Mouse (Mus musculus) forelimb bud, embryonic 11.5 days (tissue): ENCODE data around the gene Mettl23.
"Not testable (repeated sequence)": the region's sequence is repeated elsewhere in the genome, so short reads cannot be mapped to it uniquely, and the experiment has no call there.

Source experiments
- DNase-seq: peaks from one replicate; pipeline ENCODE4 v3.0.0-alpha.2; 2012; ENCODE audit warnings: low read depth, low spot score

Mettl23 gene

DNA sequence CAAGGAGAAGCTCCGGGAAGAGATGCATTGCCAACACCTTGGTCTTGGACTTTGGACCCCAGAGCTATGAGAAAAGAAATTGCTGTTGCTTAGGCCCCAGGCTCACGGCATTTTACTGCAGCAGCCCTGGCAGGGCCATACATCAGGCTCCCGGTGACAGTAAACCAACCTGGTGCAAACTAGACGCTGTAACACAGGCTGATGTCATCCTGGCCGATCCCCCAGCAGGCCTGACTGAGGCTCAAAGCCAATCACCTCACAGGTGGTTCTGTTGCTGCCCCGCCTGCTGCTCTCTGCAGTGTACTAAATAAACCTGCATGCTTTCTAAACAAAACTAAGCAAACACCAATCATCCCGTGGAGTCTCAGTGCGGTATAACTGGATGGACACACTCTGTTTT lies 24.4 kb upstream of the Mettl23 start:
- DNase-seq: no peak

DNA sequence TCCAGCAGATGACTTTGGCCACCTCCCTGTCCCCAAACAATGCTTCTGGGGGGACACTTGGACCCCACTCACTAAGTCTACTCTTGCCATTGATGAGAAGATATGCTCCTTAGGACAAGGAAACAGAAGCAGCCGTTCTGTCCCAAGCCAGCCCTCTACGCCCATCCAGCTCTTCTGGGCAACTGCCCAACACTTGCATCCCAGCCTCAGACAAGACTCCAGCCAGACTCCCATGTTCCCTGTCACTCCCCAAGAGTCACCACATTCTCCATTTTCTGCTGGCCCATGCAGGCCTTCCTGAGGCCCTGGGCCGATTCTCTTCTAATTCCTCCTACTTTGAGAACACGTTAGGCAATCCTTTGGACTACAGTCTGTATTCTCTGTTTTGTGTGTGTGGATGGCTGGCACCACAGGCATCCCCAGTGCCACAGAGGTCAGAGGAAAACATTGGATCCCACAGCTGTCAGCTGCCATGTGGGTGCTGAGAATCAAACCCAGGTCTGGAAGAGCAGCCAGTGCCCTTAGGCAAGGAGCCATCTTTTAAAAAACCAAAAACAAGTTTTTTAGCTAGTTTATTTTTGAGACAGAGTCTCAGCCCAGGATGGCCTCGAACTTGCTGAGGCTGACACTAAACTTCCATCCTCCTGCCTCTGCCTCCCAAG lies 23.0 kb upstream of the Mettl23 start:
- DNase-seq: no peak

DNA sequence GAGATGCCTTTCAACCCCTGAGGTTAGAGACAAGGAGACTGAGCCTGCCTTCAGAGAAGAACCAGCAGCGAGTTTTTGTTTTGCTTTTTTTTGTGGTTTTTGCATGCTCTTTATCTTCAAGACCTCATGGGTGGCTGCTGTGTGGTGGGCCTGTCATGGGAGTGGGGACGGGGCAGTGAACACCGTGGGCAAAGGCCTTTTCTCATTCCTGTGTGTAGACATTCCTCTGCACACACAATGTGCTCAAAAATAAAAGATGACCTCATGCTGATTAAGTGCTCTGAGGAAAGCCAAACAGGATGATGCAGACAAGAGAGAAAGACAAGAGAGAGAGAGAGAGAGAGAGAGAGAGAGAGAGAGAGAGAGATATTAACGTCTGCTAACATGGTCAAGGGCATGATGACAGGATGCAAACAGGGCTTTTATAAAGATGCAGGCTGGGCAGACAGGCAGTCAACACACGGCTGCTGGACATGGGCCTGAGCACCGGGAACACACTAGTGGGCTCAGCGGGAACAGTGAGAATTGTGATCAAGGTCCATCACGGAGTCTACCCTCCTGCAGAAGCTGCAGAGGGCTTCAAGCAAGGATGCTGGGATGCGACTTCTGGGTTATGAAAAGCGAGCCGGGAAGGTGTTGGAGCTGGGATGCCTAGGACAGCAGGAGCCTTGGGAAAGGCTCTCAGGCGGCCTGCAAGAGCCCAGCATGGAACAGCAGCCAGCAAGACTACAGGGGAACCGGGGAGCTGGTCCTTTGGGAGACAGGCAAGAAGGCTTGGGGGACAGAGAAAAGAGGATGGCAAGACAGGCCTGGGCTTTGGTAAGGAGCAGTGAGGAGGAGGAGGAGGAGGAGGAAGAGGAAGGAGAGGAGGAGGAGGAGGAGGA lies 21.8 kb upstream of the Mettl23 start:
- DNase-seq: no peak

DNA sequence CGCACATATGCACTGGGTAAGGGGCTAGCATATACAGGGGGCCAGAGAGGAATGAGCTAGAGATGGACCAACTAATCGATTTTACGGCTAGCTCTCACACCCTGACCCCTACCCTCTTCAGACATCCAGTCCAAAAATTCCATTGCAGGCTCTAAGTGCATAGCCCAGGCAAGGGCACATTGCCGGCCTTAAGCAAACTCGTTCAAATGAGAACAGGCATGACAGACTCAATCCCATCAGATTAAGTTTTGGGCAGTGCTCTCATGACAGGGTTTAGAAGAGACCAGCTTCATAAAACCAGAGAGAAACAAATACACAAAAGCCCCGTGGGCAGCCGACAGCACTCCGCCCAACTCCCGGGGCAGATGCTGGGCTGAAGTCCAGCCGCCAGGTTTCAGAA lies 20.9 kb upstream of the Mettl23 start:
- DNase-seq: no peak

DNA sequence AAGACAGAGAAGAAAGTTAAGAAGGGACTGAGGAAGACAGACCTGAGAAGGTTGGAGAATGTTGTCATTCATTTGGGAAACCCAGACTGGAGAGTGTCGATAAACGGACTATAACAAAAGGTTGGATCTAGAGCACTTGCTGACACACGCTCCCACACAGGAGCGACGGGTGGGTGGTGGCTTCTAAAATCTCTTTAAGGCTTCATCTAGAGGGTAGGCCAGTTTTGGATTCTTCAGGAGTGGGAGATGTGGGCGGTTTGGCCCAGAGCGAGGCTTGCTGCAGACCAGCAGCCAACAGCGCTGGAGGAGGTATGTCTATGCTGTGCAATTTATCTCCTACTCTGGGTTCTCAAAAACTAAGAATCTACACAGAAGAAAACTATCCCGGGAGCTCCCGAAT lies 20.5 kb upstream of the Mettl23 start:
- no peak for DNase-seq

DNA sequence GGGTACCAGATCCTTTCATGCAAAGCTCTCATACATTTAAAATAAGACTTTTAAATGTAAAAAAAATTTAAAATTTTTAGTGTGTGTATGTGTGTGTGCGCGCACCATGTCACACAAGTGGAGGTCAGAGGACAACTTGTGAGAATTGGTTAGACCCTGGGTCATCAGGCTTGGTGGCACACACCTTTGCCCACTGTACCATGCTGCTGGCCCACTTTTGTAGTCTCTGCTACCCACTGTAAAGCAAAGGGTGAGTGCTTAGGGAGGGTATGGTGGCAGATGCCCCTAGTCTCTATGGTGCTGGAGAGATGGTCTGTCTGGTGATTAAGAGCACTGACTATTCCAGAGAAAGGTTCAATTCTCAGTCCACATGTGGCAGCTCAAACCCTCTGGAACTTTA lies 19.8 kb upstream of the Mettl23 start:
- no peak for DNase-seq

DNA sequence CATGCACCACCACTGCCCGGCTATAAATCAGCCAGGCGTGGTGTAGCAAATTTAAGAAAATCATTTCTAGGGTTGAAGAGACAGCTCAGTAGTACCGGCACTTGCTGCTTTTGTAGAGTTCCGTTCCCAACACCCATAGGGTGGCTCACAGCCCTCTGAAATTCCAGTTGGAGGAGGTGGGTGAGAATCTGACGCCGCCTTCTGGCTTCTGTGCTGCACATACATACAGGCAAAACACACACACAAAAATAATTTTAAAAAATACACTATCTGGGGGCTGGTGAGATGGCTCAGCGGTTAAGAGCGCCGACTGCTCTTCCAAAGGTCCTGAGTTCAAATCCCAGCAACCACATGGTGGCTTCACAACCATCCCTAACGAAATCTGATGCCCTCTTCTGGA lies 19.2 kb upstream of the Mettl23 start:
- not testable (repeated sequence) for DNase-seq

DNA sequence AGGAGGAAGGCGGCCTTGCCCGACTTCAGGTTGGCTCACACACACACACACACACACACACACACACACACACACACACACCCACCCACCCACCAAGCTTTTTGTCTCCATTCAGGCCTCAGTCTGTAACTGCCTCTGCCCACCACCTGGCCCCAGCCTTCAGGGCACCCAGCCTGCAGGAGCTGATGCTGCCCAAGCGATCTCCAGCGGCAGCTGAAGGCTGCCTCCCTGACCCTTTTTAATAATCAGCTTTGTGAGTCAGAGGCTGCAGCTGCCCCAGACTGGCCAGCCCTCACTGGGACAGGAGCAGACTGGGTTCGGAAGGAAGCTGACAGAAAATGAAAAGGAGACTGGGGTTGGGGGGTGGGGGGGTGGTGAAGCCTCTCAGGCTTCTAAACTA lies 17.8 kb upstream of the Mettl23 start:
- no peak for DNase-seq

DNA sequence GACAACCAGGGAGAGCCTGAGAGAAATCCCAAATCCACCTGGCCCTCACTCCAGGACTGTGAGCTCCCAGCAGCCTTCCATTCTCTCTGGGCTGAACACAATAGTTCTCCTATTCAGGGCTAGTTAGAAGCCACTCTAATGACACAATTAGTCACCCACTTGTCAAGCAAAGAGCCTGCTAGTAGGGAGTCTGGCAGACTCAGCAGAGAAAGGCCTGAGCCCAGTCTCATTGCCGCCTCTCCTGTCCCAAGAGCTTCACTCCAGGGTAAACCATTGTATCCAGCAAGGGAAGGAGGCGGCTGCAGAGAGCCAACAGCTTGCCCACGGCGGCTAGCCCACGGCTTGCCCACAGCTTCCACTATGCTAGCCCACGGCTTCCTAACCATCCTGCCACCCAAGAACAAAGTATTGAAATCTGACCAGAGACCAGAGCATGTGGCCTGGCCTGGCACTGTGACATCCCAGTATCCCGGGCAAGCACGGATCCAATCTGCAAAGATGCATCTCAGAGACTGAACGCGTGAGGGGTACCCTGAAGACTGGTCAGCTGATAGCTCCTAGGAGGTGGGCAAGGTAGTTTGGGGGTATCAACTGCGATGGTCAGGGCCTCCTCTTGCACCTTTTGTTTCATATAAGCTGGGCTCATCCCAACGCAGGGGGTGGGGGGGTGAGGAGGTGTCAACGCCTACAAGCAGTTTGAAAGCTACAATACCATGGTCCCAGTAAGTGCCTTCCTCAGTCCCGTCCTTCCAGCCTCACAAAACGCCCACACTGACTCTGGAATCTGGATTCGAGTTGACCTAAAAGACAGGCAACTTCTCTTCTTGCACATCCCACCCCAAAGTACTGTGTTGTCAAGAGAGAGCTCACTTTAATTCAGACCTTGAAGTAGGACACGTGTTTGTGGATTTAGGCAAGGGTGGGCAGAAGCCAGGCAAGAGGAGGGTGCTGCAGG lies 16.3 kb upstream of the Mettl23 start:
- no peak for DNase-seq

DNA sequence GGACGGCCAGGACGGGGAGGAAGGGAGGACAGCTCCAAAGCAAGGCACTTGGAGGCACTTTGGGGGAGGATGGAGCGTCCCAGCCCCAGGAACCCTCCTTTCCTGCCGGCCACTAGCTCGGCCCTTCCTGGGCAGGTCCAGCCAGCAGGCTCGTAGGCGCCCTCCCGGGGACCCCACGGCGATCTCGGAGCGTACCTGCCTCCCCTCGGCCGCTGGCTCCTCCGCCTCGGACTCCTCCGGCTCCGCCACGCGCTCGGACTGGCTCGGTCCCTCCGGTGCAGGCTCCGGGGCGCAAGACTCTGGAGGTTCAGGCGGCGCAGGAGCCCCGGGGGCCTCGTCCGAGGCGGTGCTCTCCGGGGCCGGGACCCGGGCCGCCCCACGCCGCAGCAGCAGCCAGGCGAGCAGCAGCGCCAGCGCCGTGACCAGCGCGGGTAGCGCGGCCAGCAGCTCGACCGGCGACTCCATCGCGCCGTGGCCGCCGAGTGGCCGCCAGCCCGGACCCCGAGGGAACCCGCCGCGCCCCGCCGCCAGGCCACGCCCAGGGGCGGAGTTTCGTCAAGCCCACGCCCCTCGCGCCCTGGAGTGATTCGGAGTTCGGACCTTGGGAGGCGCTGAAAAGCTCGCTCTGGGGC lies 15.4 kb upstream of the Mettl23 start, which contains the start of gene Mxra7:
Mxra7 (minus strand) TSS at position 513 of the 632 bp plus-strand sequence.
- DNase-seq: no peak

DNA sequence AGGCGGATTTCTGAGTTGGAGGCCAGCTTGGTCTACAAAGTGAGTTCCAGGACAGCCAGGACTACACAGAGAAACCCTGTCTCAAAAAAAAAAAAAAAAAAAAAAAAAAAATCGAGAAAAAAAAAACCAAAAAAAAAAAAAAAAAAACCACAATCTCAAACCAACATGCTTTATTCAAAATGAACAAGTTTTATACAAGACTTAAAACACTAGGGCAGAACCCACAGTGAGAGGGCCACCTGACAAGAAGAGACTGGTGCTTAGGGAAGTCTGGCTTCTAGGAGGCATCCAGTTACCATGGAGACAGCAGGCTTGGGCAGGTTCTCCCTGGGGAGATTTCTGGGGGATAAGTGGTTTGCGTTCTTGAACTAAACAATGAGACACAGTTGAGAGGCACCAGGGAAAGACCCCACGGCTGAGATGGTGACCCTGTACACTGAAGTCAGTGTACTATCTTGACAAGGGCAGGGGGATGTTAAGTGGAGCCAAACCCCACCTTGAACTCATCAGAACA lies 10.8 kb upstream of the Mettl23 start:
- no peak for DNase-seq

DNA sequence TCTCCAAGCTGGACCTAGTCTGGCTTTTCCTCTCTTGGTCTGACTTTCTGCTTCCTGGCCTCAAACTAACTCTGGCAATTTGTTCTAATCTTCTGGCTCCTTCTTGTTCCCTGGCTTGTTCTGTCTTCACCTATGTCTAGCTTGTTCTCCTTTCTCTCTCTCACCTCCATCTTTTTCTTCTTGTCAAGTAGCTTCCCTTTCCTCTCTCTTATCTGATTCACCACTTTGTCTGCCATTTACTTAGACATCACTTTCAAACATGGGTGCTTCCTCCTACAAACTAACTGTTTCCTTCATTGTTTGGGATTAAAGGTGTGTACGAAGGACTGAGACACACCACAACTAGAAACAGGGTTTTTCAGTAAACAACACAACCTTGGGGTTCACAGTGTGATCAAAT lies 8.1 kb upstream of the Mettl23 start:
- DNase-seq: no peak

DNA sequence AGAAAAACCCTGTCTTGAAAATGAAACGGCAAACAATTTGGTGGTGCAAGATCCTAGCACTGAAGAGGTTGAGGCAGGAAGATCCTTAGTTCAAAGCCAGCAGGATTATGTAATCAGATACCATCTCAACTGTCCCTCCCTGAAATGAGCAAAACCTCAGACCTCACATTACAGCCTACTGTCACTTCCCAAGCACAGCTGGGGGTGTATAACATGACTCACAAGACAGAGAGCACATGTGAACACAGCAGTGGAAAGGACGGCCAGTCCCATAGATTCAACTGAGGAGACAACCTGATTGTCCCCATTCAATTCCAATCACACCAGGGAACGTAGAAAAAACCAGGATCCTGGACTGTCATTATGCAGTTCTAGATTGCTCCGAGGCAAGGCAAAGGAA lies 6.8 kb upstream of the Mettl23 start:
- DNase-seq: no peak

DNA sequence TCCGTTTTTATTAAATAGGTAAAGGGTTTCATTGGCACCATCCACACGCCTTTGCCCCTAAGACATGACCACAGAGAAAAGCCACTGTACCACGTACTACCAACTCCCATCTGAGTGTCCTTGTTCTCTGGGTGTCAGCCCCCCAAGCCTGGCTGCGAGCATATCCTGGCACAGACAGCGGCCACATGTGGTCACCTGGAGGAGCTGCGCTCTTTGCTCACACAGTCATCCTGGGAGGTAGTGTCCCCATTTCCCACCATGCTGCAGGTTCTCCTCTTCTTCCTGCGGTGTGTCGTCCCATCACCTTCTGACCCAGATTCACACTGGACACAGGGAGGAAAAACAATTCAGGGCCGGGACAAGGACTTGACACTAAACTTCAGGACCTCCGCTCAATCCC lies 5.6 kb upstream of the Mettl23 start:
- DNase-seq: no peak

DNA sequence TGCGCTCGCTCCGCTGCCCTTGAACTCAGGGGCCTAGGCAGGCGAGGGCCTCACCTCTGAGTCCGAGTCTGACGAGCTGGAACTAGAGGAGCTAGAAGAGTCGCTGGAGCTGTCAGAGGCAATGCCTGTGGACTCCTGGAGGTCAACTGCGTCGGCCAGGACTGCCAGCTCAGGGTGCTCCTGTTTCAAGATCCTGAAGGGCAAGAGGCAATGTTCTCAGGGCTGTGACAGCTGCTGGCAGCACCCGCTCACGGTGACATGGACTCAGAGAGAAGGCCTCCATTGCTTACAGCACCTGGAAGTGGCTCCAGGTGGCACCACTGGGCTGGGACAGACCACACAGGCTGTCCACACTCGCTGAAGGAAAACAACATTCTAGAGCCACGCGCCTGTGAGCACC lies 4.1 kb upstream of the Mettl23 start:
- DNase-seq: no peak

DNA sequence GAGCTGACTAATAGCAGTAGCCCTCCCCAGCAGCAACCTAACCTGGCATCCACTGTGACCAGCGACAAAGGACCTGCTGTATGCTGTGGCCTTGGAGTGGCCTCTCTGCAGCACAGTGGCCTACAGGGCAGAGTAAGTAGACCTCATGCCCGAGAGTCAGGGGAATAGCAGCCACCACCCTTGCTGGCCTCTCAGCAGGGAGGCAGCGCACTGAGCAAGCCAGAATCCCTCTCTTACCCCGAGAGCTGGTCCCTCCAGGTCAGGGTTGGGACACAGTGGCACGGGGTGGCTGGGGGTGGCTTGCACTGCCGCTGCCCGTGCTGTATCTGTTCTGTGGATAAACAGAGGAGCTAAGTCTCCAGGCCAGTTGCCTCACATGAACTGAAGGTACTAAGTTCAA lies 3.5 kb upstream of the Mettl23 start:
- no peak for DNase-seq

DNA sequence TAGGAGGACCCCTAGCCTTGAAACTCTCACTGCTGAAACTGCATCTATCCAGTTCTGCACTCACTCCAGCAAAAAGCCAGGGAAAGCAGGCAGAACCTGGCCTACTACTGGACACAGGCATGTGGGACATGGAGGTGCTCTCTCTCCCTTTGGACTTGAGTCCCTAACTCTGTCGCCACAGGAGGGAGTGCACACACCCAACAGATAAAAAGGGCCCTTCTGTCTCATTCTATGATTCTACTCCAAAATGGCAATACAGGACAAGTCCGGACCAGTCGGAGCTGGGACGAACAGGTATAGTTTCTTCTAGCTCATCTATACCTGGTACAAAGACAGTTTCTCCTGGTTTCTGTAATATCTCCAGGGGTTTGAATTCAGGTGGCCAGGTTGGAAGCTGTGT lies 2.3 kb upstream of the Mettl23 start:
- DNase-seq: no peak

DNA sequence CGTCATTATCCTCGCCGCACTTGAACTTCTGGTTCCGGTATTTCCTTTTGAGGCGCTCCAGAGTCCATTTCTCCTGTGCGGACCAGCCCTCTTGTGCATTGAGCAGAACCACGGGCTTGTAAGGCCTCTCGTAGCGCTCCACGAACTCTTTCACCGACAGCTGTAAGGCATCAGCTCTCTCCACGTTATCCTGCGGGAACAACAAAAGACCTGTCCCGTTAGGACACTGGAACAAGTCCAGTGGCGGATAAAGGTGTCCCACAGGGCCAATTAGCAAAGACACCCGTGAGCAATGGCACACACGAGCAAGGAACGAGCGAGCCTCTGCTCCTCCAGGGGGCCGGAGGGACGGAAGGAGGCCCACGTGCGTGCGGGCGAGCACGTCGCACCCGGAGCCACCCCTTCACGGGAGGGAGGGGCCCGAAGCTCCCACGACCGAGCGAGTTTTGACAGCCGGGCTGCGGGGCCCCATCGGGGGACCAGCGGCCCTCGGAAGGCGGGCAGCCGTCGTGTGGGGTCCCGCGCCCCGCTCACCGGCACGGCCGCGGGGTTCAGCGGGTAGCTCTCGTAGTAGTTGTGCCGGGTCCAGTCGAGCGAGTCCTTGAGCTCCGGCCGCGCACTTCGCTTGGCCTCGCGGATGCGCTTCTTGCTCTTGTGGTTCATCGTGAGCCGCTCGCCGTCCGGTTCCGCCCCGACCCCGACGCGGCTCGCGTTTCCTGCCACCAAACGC lies 382 bp upstream of the Mettl23 start:
- no peak for DNase-seq

DNA sequence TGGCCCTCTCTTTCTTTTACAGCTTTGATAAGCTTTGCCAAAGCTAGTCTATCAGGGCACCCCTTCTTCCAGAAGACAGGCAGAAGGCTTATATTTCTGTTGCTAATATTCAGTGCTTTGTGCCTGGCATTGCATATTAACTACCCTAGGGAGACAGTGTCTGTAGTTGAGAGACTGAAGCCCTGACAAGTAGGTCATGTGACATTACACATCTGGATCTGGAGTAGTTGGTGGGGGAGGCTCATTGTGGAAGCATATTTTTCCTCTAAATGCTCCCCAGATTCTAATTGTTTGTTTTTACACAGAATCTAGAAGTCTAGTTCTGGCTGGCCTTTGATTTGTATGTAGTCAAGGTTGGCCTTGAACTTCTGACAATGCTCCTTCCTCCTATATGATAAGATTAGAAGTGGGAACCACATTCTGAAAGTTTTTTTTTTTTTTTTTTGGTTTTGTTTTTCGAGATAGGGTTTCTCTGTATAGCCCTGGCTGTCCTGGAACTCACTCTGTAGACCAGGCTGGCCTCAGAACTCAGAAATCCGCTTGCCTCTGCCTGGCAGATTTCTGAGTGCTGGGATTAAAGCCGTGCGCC lies 3.6 kb downstream of the Mettl23 start:
- DNase-seq: no peak
